Mouse (Mus musculus): Measurements from ENCODE around the gene Fam241a. TPM values are rescaled to one million over a fixed set of nuclear protein-coding genes. Genes with fewer than 3 reads are reported as not detected.

Fam241a gene
- total and polyA plus RNA-seq, 3 experiments = 1.6 to 12.7 (median 5.3) TPM

DNA sequence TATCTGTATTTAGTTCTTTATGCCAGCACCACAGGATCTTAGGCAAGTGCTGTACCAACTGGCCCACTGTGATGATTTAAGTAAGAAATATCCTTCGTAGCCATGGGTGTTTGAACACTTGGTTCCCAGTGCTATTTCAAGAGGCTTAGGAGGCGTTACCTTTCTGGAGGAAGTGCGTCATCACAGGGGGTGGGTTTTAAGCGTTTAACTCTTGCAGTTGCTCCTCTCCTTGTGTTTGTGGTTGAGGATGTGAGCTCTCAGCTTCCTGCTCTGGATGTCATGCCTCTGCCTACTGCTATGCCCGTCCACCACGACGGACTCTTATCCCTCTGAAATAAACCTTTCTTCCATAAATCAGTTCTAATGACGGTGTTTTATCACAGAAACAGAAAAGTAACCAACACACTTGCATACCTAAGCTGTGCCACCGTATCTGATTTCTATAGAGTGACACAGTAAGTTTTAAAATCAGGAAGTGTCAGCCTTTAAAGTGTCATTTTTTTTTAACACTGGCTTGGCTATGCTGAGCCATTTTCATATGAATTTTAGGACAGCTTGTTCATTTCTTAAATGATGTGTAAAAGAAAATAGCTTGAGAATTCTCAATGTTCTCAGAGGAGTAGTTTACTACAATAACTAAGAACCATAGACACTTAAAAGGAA, 22.0 kb upstream of the Fam241a start:
- dilution Hi-C loops (cut with MboI; ENCODE audit: extremely low pct_ligation_motif_present, extremely low pct_unique_long_range_greater_than_20kb, low sequenced_read_pairs) (no loop called here), in situ Hi-C loops (cut with MboI; ENCODE audit: low pct_ligation_motif_present, low pct_unique_long_range_greater_than_20kb, low sequenced_read_pairs) (no loop called here)
- H3K27ac ChIP-seq (ENCODE audit: insufficient read depth, low read depth) = no peak overlapping the region
- H3K4me3 ChIP-seq (replicated peaks in 1 of 3; ENCODE audit: low read depth in 2 of 3, low read length in 2 of 3, poor library complexity in 1 of 3) = no peak overlapping the region
- TF ChIP-seq SMC3 (IDR thresholded peaks at IDR 0.05; ENCODE audit: low read depth, low read length) (no peak), SIN3A (IDR thresholded peaks at IDR 0.05; ENCODE audit: low read length) (no peak), MAZ (IDR thresholded peaks at IDR 0.05; ENCODE audit: low read depth, low read length) (no peak), IRF4 (IDR thresholded peaks at IDR 0.05; ENCODE audit: low read depth, low read length) (no peak), ZMIZ1 (IDR thresholded peaks at IDR 0.05; ENCODE audit: low read depth, low read length) (no peak), ZC3H11A (IDR thresholded peaks at IDR 0.05; ENCODE audit: low read depth, low read length) (no peak), EP300 (IDR thresholded peaks at IDR 0.05; ENCODE audit: low read length) (no peak), MYC (IDR thresholded peaks at IDR 0.05; ENCODE audit: low read depth, low read length) (no peak), NRF1 (IDR thresholded peaks at IDR 0.05; ENCODE audit: low read depth, low read length) (no peak), HCFC1 (IDR thresholded peaks at IDR 0.05; ENCODE audit: low read depth, low read length) (no peak), UBTF (IDR thresholded peaks at IDR 0.05; ENCODE audit: low read depth, low read length) (no peak), JUND (conservative IDR thresholded peaks at IDR 0.05; ENCODE audit: low read depth, low read length) (no peak), RAD21 (IDR thresholded peaks at IDR 0.05; ENCODE audit: low read depth, low read length) (no peak), POLR2A (IDR thresholded peaks at IDR 0.05; ENCODE audit: low read depth, low read length) (no peak), MAX (IDR thresholded peaks at IDR 0.05; ENCODE audit: low read length) (no peak), CHD2 (IDR thresholded peaks at IDR 0.05; ENCODE audit: low read length) (no peak), KAT2A (IDR thresholded peaks at IDR 0.05; ENCODE audit: insufficient replicate concordance, low read length) (no peak), ETS1 (conservative IDR thresholded peaks at IDR 0.05; ENCODE audit: low read depth, low read length) (no peak), MAFK (IDR thresholded peaks at IDR 0.05; ENCODE audit: insufficient replicate concordance, low read length) (no peak), USF2 (conservative IDR thresholded peaks at IDR 0.05; ENCODE audit: low read depth, low read length) (no peak)
- no peak overlapping the region for H3K4me2 ChIP-seq (ENCODE audit: insufficient read depth, low read depth, poor library complexity, severe bottlenecking)
- H3K27me3 ChIP-seq (replicated peaks) = no peaks in the 10 kb centered on the region
- H3K9me3 ChIP-seq (replicated peaks; ENCODE audit: low read length) = no peaks in the 10 kb centered on the region
- H3K9ac ChIP-seq (ENCODE audit: insufficient read depth, low read depth) = no peak overlapping the region
- H3K4me1 ChIP-seq (ENCODE audit: control insufficient read depth in 1 of 2, insufficient read depth in 2 of 2) = peaks cover 0 to 22% of the 10 kb centered on the region in 2 experiments; a peak in 2 of 4 replicates
- H3K79me2 ChIP-seq (replicated peaks; ENCODE audit: control insufficient read depth, extremely low read depth, insufficient read depth, poor library complexity, severe bottlenecking) = no peaks in the 10 kb centered on the region
- no peaks in the 10 kb centered on the region for H3K36me3 ChIP-seq (replicated peaks in 1 of 2; ENCODE audit: control insufficient read depth in 1 of 2, insufficient read depth in 1 of 2, low read length in 1 of 2)
- no peak for DNase-seq (ENCODE audit: extremely low read depth)

DNA sequence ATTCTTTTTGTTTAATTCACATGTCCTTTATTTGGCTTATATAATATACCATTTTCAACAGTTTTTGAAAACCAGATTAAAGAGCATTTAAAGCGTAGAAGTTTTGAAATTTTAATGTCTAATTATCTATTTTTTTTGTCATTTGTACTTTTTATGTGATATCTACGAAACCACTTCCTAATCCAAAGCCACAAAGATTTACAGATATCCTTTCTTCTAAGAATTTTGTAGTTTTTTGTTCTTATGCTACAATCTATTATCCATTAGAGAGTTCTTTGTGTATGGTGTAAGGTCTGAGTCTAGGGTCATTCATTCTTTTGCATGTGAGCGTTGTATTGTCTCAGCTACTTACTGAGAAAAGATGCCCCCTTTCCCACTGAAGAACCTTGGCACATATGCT, 21.4 kb upstream of the Fam241a start:
- no peaks in the 10 kb centered on the region for H3K79me2 ChIP-seq (replicated peaks; ENCODE audit: control insufficient read depth, extremely low read depth, insufficient read depth, poor library complexity, severe bottlenecking)
- H3K9me3 ChIP-seq (replicated peaks; ENCODE audit: low read length) = no peaks in the 10 kb centered on the region
- H3K4me3 ChIP-seq (replicated peaks in 1 of 3; ENCODE audit: low read depth in 2 of 3, low read length in 2 of 3, poor library complexity in 1 of 3) = no peak overlapping the region
- H3K9ac ChIP-seq (ENCODE audit: insufficient read depth, low read depth) = no peak overlapping the region
- H3K4me1 ChIP-seq (ENCODE audit: control insufficient read depth in 1 of 2, insufficient read depth in 2 of 2) = peaks cover 0 to 19% of the 10 kb centered on the region in 2 experiments; a peak in 2 of 4 replicates
- dilution Hi-C loops (cut with MboI; ENCODE audit: extremely low pct_ligation_motif_present, extremely low pct_unique_long_range_greater_than_20kb, low sequenced_read_pairs) = no loop called here
- no peaks in the 10 kb centered on the region for H3K36me3 ChIP-seq (replicated peaks in 1 of 2; ENCODE audit: control insufficient read depth in 1 of 2, insufficient read depth in 1 of 2, low read length in 1 of 2)
- DNase-seq (ENCODE audit: extremely low read depth) = no peak
- H3K27ac ChIP-seq (ENCODE audit: insufficient read depth, low read depth) = no peak overlapping the region
- in situ Hi-C loops (cut with MboI; ENCODE audit: low pct_ligation_motif_present, low pct_unique_long_range_greater_than_20kb, low sequenced_read_pairs) = no loop called here
- no peak overlapping the region for H3K4me2 ChIP-seq (ENCODE audit: insufficient read depth, low read depth, poor library complexity, severe bottlenecking)
- no peaks in the 10 kb centered on the region for H3K27me3 ChIP-seq (replicated peaks)
- no peak for TF ChIP-seq JUND (conservative IDR thresholded peaks at IDR 0.05; ENCODE audit: low read depth, low read length)
- no peak for TF ChIP-seq IRF4 (IDR thresholded peaks at IDR 0.05; ENCODE audit: low read depth, low read length)
- TF ChIP-seq TCF12 (IDR thresholded peaks at IDR 0.05; ENCODE audit: low read depth, low read length) = no peak
- no peak for TF ChIP-seq HCFC1 (IDR thresholded peaks at IDR 0.05; ENCODE audit: low read depth, low read length)
- TF ChIP-seq USF1 (IDR thresholded peaks at IDR 0.05; ENCODE audit: low read depth, low read length) = no peak
- no peak for TF ChIP-seq ELF1 (IDR thresholded peaks at IDR 0.05; ENCODE audit: low read depth, low read length)
- no peak for TF ChIP-seq POLR2AphosphoS2 (IDR thresholded peaks at IDR 0.05; ENCODE audit: low read depth, low read length)
- no peak for TF ChIP-seq RAD21 (IDR thresholded peaks at IDR 0.05; ENCODE audit: low read depth, low read length)
